Mouse (Mus musculus) erythroblast, embryonic 14.5 days (primary cell): ENCODE data around the gene Hspb9. TPM values are rescaled to one million over a fixed set of nuclear protein-coding genes. Genes with fewer than 3 reads are reported as not detected.

Experiments used
- H3K27me3 ChIP-seq: 2 replicates; pipeline ENCODE4 v1.6.1; 2012; ENCODE audit warnings: inconsistent platforms; ENCODE audit not compliant: control insufficient read depth
- H3K36me3 ChIP-seq: 2 replicates; pipeline ENCODE4 v1.6.1; 2012; ENCODE audit warnings: mild to moderate bottlenecking, inconsistent platforms; ENCODE audit not compliant: control insufficient read depth
- H3K4me1 ChIP-seq: 2 replicates; pipeline ENCODE4 v1.6.1; 2012; ENCODE audit warnings: inconsistent platforms; ENCODE audit not compliant: control insufficient read depth
- H3K4me3 ChIP-seq: replicated peaks from 2 replicates; pipeline ENCODE3; 2012; ENCODE audit warnings: moderate library complexity, mild to moderate bottlenecking, inconsistent platforms
- H3K9me3 ChIP-seq: 2 replicates; pipeline ENCODE4 v1.6.1; 2012; ENCODE audit warnings: low read length, inconsistent platforms, mixed read lengths; ENCODE audit not compliant: control insufficient read depth
- GATA1 ChIP-seq: IDR thresholded peaks from 2 replicates; pipeline ENCODE4 v1.6.1; 2012; ENCODE audit warnings: low read length, inconsistent platforms, mixed read lengths
- TAL1 ChIP-seq: IDR thresholded peaks from 3 replicates; pipeline ENCODE4 v1.6.1; 2012; ENCODE audit warnings: low read length, inconsistent platforms, mixed read lengths
- polyA plus RNA-seq: library from polyadenylated mRNA; stranded (reverse); fragments of >175 nt; gene quantifications from 2 replicates; pipeline ENCODE4 v1.2.3, GENCODE M21; 2012

Gene Hspb9
- polyA plus RNA-seq, 1 experiment: not detected

DNA sequence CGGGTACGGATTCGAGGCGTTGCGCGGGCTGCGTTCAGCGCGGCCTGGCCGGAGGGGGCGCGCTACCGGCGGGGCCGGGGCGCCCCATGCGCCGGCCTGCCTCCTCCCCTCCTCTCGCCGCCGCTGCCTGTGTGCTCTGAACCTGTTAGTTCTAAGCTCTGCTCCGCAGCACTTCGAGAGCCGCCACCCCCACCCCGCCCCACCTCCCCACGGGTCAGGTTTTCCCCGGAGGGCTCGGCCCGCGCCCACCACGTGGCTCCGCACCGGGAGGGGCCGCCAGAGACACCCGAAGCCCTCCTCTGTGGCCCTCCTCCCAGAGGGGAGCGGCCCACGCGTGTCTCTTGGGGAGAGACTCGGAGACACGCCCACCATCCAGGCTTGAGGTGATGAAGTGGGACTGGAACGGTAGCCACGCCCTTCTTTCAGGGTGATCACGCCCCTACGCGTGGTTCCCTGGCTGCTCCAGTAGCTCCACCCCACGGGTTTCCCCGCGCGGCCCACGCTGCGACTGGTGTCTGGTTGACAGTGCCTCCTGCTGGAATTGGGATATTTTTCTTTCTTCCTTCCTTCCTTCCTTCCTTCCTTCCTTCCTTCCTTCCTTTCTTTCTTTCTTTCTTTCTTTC is 46.1 kb downstream of the Hspb9 start, which contains the start of gene Kcnh4:
Gene Kcnh4 (minus strand): TSS at position 332 of the 623 bp plus-strand sequence.
- Histone ChIP-seq H3K4me3 (peak within 1 kb of the TSS; percentile 30), H3K36me3 (no peaks in the 10 kb centered on the region), H3K9me3 (peaks cover 4% of the 10 kb centered on the region; the same call in 1 of the 2 replicates), H3K4me1 (peaks cover 23% of the 10 kb centered on the region), H3K27me3 (peaks cover 80% of the 10 kb centered on the region)
- no peak for TF ChIP-seq TAL1
- no peak for TF ChIP-seq GATA1

DNA sequence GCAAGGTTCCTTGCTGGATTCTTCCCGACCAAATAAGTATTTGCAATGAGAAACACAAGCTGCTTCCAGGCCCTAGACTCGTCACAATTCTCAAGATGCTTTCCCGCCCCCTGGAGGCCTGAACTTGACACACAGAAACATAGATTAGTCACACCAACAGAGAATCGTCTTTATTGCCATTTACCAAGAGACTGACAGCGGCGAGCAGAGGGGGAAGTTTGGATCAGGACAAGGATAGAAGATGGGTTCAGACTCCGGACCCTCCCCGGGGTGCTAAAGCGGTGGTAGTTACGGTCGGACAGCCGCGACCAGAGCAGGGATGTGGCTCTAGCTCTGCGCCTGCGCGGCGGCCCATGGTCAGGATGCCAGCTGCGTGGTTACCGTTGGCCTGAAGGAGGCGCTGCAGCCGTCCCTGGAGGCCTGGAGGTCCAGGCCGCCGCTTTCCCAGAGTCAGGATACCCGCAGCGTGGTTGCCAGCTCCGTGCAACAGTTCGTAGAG is 47.9 kb downstream of the Hspb9 start:
- peak overlapping the region; percentile 60 for H3K4me3 ChIP-seq
- H3K4me1 ChIP-seq: peaks cover 23% of the 10 kb centered on the region
- H3K36me3 ChIP-seq: no peaks in the 10 kb centered on the region; the same call in 1 of the 2 replicates
- peaks cover 4% of the 10 kb centered on the region; the same call in 1 of the 2 replicates for H3K9me3 ChIP-seq
- peaks cover 65% of the 10 kb centered on the region for H3K27me3 ChIP-seq
- TF ChIP-seq GATA1: no peak
- TF ChIP-seq TAL1: no peak

DNA sequence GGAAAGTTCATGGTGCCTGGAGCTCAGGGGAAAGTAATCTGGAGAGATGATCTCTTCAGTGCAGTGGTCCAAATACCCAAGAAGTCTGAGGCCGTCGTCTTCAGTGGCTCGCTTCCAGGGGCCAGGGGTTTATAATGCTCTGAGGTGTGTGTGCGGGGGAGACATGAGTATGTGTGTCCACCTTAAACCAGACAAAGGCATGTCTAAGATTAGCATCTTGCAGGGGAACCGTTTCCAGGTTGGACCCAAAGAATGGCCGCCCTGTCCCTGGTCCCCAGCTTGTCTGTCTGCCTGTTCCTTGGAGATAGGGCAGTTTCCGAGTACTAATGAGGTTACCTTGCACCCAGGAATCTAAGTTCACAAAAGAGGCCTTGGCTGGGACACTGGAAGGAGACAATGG is 49.2 kb downstream of the Hspb9 start, which contains the start of gene Hcrt:
Gene Hcrt (minus strand): TSS at position 101 of the 400 bp plus-strand sequence.
- TF ChIP-seq GATA1: no peak
- no peak for TF ChIP-seq TAL1
- no peaks in the 10 kb centered on the region; the same call in 1 of the 2 replicates for H3K36me3 ChIP-seq
- peak within 1 kb of the TSS; percentile 60 for H3K4me3 ChIP-seq
- H3K9me3 ChIP-seq: peaks cover 4% of the 10 kb centered on the region; the same call in 1 of the 2 replicates
- H3K27me3 ChIP-seq: peaks cover 53% of the 10 kb centered on the region
- peaks cover 23% of the 10 kb centered on the region for H3K4me1 ChIP-seq

Other genes with a start within 250 kb of the Hspb9 start
- gene Klhl11, start 241.1 kb upstream of the Hspb9 start, polyA plus RNA-seq: 0.03 and 0.06 TPM in 2 replicates
- 0.46 and 1.1 TPM in 2 replicates for gene Acly, start 185.8 kb upstream of the Hspb9 start, polyA plus RNA-seq
- gene Ttc25, start 168.2 kb upstream of the Hspb9 start, polyA plus RNA-seq: 0.01 TPM in 1 of 2 replicates, not detected in the other
- 0.09 and 0.11 TPM in 2 replicates for gene Cnp, start 138.9 kb upstream of the Hspb9 start, polyA plus RNA-seq
- 3.2 and 4.0 TPM in 2 replicates for gene Nkiras2, start 94.6 kb upstream of the Hspb9 start, polyA plus RNA-seq
- 3.2 and 4.0 TPM in 2 replicates for gene Dnajc7, start 93.7 kb upstream of the Hspb9 start, polyA plus RNA-seq
- not detected in 2 replicates for gene Zfp385c, start 21.4 kb upstream of the Hspb9 start, polyA plus RNA-seq
- gene Dhx58, start 9.6 kb upstream of the Hspb9 start, polyA plus RNA-seq: 0.20 TPM in 1 of 2 replicates, not detected in the other
- 0.70 and 0.77 TPM in 2 replicates for gene Kat2a, start 1.4 kb upstream of the Hspb9 start, polyA plus RNA-seq
- 80.2 and 82.1 TPM in 2 replicates for gene Rab5c, start 24.4 kb downstream of the Hspb9 start, polyA plus RNA-seq
- not detected in 2 replicates for gene Kcnh4, start 46.1 kb downstream of the Hspb9 start, polyA plus RNA-seq
- gene Hcrt, start 49.1 kb downstream of the Hspb9 start, polyA plus RNA-seq: not detected in 2 replicates
- gene Ghdc, start 57.1 kb downstream of the Hspb9 start, polyA plus RNA-seq: 0.20 and 0.58 TPM in 2 replicates
- 0.67 and 0.90 TPM in 2 replicates for gene Stat5b, start 136.9 kb downstream of the Hspb9 start, polyA plus RNA-seq
- gene Stat5a, start 145.5 kb downstream of the Hspb9 start, polyA plus RNA-seq: 0.17 and 0.25 TPM in 2 replicates
- gene Stat3, start 225.7 kb downstream of the Hspb9 start, polyA plus RNA-seq: 0.96 and 1.2 TPM in 2 replicates